8 mouse cellular contexts compared by ENCODE assay signal in genomic region chr5:129730344-129730743, GRCm38 (mm10). TPM values are rescaled to one million over a fixed set of nuclear protein-coding genes. Genes with fewer than 3 reads are reported as not detected.
A peak's percentile ranks its signal among the peaks of the same experiment; 100 is the strongest.
DNase-seq lines count a peak whose midpoint lies in the region; ATAC-seq and TF ChIP-seq lines count a peak whose summit lies in the region.

No protein-coding gene starts in this region.

- peaks cover 30% of the 10 kb centered on the region for H3K4me1 ChIP-seq in embryonic fibroblast, embryonic 13.5 days (ENCODE audit: control insufficient read depth, insufficient read depth, low read length)
- H3K4me1 ChIP-seq in liver, embryonic 14.5 days (replicated peaks; ENCODE audit: control insufficient read depth in 2 of 2, insufficient read depth in 2 of 2, low read length in 1 of 2) = peaks cover 42 to 43% of the 10 kb centered on the region in 2 experiments

- DNase-seq in 416B (ENCODE audit: low read depth) (peak; percentile 41), R1 (ENCODE audit: low read depth, low spot score) (peak; percentile 34)
- DNase-seq in heart, postnatal 25 days (ENCODE audit: low spot score) = peak; percentile 50
- DNase-seq in liver, embryonic 14.5 days (ENCODE audit: low read depth in 3 of 3, low spot score in 3 of 3) = no peak
- no peak for DNase-seq in spleen, postnatal 36 days (ENCODE audit: low spot score in 2 of 2)
- no peak for DNase-seq in left cerebral cortex, adult 8-10 months (ENCODE audit: low spot score in 2 of 2)

- intact Hi-C loops in heart, postnatal 25 days (cut with DNase I) = no loop called here

- no peak overlapping the region for H3K4me3 ChIP-seq in embryonic fibroblast, embryonic 13.5 days (ENCODE audit: insufficient read depth, low read length)
- no peak overlapping the region for H3K4me3 ChIP-seq in liver, embryonic 14.5 days (ENCODE audit: insufficient read depth in 1 of 2, low read depth in 2 of 2, low read length in 2 of 2)

- no peak for TF ChIP-seq POLR2A in embryonic fibroblast, embryonic 13.5 days (IDR thresholded peaks at IDR 0.05; ENCODE audit: low read depth, low read length)

- H3K36me3 ChIP-seq in liver, embryonic 14.5 days (replicated peaks; ENCODE audit: control insufficient read depth, insufficient read depth, low read depth) = no peaks in the 10 kb centered on the region; the same call in 1 of the 2 replicates

- peak overlapping the region; percentile 16 for H3K27ac ChIP-seq in embryonic fibroblast, embryonic 13.5 days (ENCODE audit: insufficient read depth, low read length)
- peak overlapping the region; percentile 59 for H3K27ac ChIP-seq in liver, embryonic 14.5 days

- TF ChIP-seq CTCF in embryonic fibroblast, embryonic 13.5 days (IDR thresholded peaks at IDR 0.05; ENCODE audit: borderline replicate concordance, insufficient read depth, low read length) = no peak
- TF ChIP-seq CTCF in liver, embryonic 14.5 days (IDR thresholded peaks at IDR 0.05; ENCODE audit: low read depth) = no peak

- H3K4me2 ChIP-seq in liver, embryonic 14.5 days (ENCODE audit: low read depth) = peak overlapping the region; percentile 54

- ATAC-seq in liver, embryonic 14.5 days (ENCODE audit: insufficient read depth) = peak; percentile 57
- no peak for ATAC-seq in inflammation-experienced regulatory T-cells, adult 6 months

- peak overlapping the region; percentile 51 for H3K9ac ChIP-seq in liver, embryonic 14.5 days (replicated peaks)

- no peaks in the 10 kb centered on the region for H3K9me3 ChIP-seq in liver, embryonic 14.5 days (ENCODE audit: control insufficient read depth, low read length)

- H3K27me3 ChIP-seq in liver, embryonic 14.5 days (ENCODE audit: control insufficient read depth, insufficient read depth, low read length) = no peaks in the 10 kb centered on the region

- 30% methylated on average over 11 of the region's 11 CpGs for WGBS in liver, embryonic 14.5 days (ENCODE audit: insufficient replicate concordance)

- TF ChIP-seq EP300 in liver, embryonic 14.5 days (IDR thresholded peaks at IDR 0.05; ENCODE audit: low read depth) = no peak

RNA-seq across cellular contexts. Expression of gene Nipsnap2, which starts 5.5 kb away (rescaled TPM):
- polyA plus RNA-seq in embryonic fibroblast, embryonic 13.5 days (2011; ENCODE audit: insufficient read length, low read depth, missing spikeins) = 59.7 and 61.6 TPM in 2 replicates
- 100 to 1,000 TPM; 737 to 807 TPM for total RNA-seq in heart, postnatal 25 days (2021)
- 8.5 and 15.9 TPM in 2 replicates for polyA plus RNA-seq in liver, embryonic 14.5 days (2012; rRNA removed)
- polyA plus RNA-seq in liver, embryonic 14.5 days (2014; fragmentation: Nextera tagmentation; extraction: Ambion mirVana) = 22.6 and 22.8 TPM in 2 replicates
- polyA plus RNA-seq in inflammation-experienced regulatory T-cells, adult 6 months (2017; shearing (Covaris generic)) = 10 to 100 TPM; 52.3 to 79.8 (median 79.6) TPM
- total RNA-seq in left cerebral cortex, adult 8-10 months (2022) = 10 to 100 TPM; 87.2 to 95.0 (median 91.5) TPM

RNA-seq across cellular contexts. Expression of gene Mrps17, which starts 15.0 kb away (rescaled TPM):
- polyA plus RNA-seq in embryonic fibroblast, embryonic 13.5 days (2011; ENCODE audit: insufficient read length, low read depth, missing spikeins) = 88.2 and 95.1 TPM in 2 replicates
- 10 to 100 TPM; 78.7 to 99.2 TPM for total RNA-seq in heart, postnatal 25 days (2021)
- 46.8 and 54.6 TPM in 2 replicates for polyA plus RNA-seq in liver, embryonic 14.5 days (2012; rRNA removed)
- polyA plus RNA-seq in liver, embryonic 14.5 days (2014; fragmentation: Nextera tagmentation; extraction: Ambion mirVana) = 111 TPM in 2 replicates
- 100 to 1,000 TPM; 109 to 124 (median 117) TPM for polyA plus RNA-seq in inflammation-experienced regulatory T-cells, adult 6 months (2017; shearing (Covaris generic))
- total RNA-seq in left cerebral cortex, adult 8-10 months (2022) = 10 to 100 TPM; 73.7 to 91.9 (median 81.3) TPM

RNA-seq across cellular contexts. Expression of gene Sept14, which starts 22.0 kb away (rescaled TPM):
- not detected in 2 replicates for polyA plus RNA-seq in embryonic fibroblast, embryonic 13.5 days (2011; ENCODE audit: insufficient read length, low read depth, missing spikeins)
- not detected for total RNA-seq in heart, postnatal 25 days (2021)
- polyA plus RNA-seq in liver, embryonic 14.5 days (2012; rRNA removed) = not detected in 2 replicates
- not detected in 2 replicates for polyA plus RNA-seq in liver, embryonic 14.5 days (2014; fragmentation: Nextera tagmentation; extraction: Ambion mirVana)
- polyA plus RNA-seq in inflammation-experienced regulatory T-cells, adult 6 months (2017; shearing (Covaris generic)) = not detected
- not detected for total RNA-seq in left cerebral cortex, adult 8-10 months (2022)

RNA-seq across cellular contexts. Expression of gene Psph, which starts 56.9 kb away (rescaled TPM):
- polyA plus RNA-seq in embryonic fibroblast, embryonic 13.5 days (2011; ENCODE audit: insufficient read length, low read depth, missing spikeins) = 45.5 and 50.0 TPM in 2 replicates
- total RNA-seq in heart, postnatal 25 days (2021) = 10 to 100 TPM; 10.6 to 13.2 TPM
- 33.3 and 33.6 TPM in 2 replicates for polyA plus RNA-seq in liver, embryonic 14.5 days (2012; rRNA removed)
- polyA plus RNA-seq in liver, embryonic 14.5 days (2014; fragmentation: Nextera tagmentation; extraction: Ambion mirVana) = 71.2 and 75.5 TPM in 2 replicates
- polyA plus RNA-seq in inflammation-experienced regulatory T-cells, adult 6 months (2017; shearing (Covaris generic)) = 10 to 100 TPM; 43.6 to 79.5 (median 54.1) TPM
- total RNA-seq in left cerebral cortex, adult 8-10 months (2022) = 10 to 100 TPM; 18.8 to 21.3 (median 19.6) TPM

Comparison
In these comparisons a context has a peak if more than half of its experiments do, and no peak if none do; other contexts are left out.
1. DNase-seq: peak in 416B (single experiment), R1 (single experiment) and heart, postnatal 25 days (single experiment); none in liver, embryonic 14.5 days (0 of 3), spleen, postnatal 36 days (0 of 2) and left cerebral cortex, adult 8-10 months (0 of 2).